Mouse (Mus musculus): ENCODE measurements at regions not wholly inside any gene's neighbourhood (a gene's known extent, or its start where the extent isn't known, plus 50 kb on each side); places are given as distances from the start of the nearest gene placed in this dataset.

DNA sequence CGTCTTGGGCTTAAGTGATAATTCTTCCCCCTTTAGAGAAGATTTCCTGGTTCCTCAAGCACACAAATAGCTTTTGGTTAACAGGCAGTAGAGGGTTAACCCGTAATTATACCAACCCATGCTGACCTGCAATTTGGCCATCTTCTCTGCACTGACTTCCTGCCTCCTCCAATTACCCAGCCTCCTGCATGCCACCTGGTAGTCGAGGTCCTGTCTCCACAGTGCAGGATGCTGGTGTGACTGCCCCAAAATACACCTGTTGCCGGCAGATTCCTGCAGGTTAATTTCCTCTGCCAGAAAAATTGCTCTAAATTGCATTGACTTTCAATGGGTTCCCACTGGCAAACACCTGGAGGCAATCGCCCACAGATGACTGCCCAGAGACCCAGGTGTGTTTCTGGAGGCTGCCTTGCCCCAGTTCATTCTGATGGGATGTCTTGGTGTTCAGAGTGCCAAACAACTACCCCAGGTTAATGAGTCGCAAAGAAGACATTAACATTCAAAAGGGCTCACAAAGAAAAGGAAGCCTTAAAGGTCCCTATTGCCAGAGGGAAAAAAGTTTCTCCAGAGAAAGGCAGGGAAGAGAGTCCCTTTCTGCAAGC, 591.5 kb upstream of the Ptbp2 start:
- no peak for DNase-seq (ENCODE audit: low read depth, low spot score)
- no peak overlapping the region for H3K9ac ChIP-seq (ENCODE audit: control insufficient read depth, low read depth, low read length, poor library complexity, severe bottlenecking)
- no peak overlapping the region for H3K4me3 ChIP-seq (ENCODE audit: control insufficient read depth in 1 of 2, insufficient read depth in 1 of 2, low read depth in 2 of 2, low read length in 2 of 2)
- H3K27ac ChIP-seq (ENCODE audit: control insufficient read depth, low read depth, low read length), result no peak overlapping the region
- no peaks in the 10 kb centered on the region for H3K9me3 ChIP-seq (replicated peaks; ENCODE audit: insufficient read depth, low read length)
- TF ChIP-seq RCOR1 (IDR thresholded peaks at IDR 0.05; ENCODE audit: low read depth, low read length), result no peak
- TF ChIP-seq TAL1 (IDR thresholded peaks at IDR 0.05; ENCODE audit: low read length), result no peak
- TF ChIP-seq USF2 (IDR thresholded peaks at IDR 0.05; ENCODE audit: borderline replicate concordance in 1 of 2, insufficient read depth in 1 of 2, low read depth in 1 of 2, low read length in 2 of 2), result no peak
- no peaks in the 10 kb centered on the region for H3K79me2 ChIP-seq (ENCODE audit: control insufficient read depth, insufficient read depth, low read length, poor library complexity)
- H3K4me1 ChIP-seq (ENCODE audit: control insufficient read depth in 1 of 2, insufficient read depth in 2 of 2, low read length in 2 of 2), result no peaks in the 10 kb centered on the region
- H3K36me3 ChIP-seq (ENCODE audit: control insufficient read depth in 1 of 2, insufficient read depth in 2 of 2, low read length in 2 of 2), result no peaks in the 10 kb centered on the region
- no peaks in the 10 kb centered on the region for H3K27me3 ChIP-seq (ENCODE audit: control insufficient read depth in 1 of 2, insufficient read depth in 2 of 2, low read length in 2 of 2)

DNA sequence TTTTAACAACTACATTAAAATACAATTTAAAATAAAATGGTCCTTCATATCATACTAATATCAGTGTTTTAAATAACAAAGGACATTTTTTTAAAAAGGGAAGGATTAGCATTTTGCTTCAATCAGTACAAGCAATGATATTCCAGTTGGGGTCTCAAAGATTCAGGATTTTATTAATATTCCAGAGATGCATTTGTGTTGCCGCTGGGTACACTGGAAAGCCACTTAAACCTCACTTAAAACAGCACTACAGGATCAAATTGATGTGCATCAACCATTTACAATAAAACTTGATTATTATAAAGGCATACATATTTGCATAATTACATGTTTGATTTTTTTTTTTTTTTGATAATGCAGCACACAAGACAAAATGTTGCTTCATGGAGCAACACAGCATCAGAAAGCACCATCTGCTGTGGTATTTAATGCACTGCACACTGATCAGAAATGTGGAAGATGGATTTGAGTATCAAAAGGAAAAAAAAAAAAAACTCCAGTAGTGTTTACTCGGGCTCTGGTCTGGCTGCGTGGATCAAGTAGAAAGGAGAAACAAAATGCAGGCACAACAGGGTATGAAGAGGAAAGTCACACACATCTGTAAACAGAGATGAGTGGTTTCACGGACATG, 558.6 kb upstream of the Ptbp2 start:
- DNase-seq (ENCODE audit: low read depth, low spot score), result no peak
- no peak for TF ChIP-seq MAZ (IDR thresholded peaks at IDR 0.05; ENCODE audit: low read depth, low read length)
- no peak for TF ChIP-seq MEF2A (IDR thresholded peaks at IDR 0.05; ENCODE audit: extremely low read depth, insufficient replicate concordance, low read depth, low read length, poor library complexity, severe bottlenecking)
- TF ChIP-seq POLR2AphosphoS2 (IDR thresholded peaks at IDR 0.05; ENCODE audit: low read length), result no peak
- no peak for TF ChIP-seq CTCF (IDR thresholded peaks at IDR 0.05 in 2 of 3, conservative IDR thresholded peaks at IDR 0.05 in 1 of 3; ENCODE audit: control insufficient read depth in 1 of 3, insufficient read depth in 1 of 3, low read depth in 2 of 3, low read length in 3 of 3, poor library complexity in 1 of 3, severe bottlenecking in 1 of 3)
- TF ChIP-seq ZC3H11A (IDR thresholded peaks at IDR 0.05; ENCODE audit: low read depth, low read length), result no peak
- TF ChIP-seq NRF1 (IDR thresholded peaks at IDR 0.05; ENCODE audit: insufficient read depth, low read depth, low read length, poor library complexity, severe bottlenecking), result no peak
- TF ChIP-seq E2F4 (IDR thresholded peaks at IDR 0.05; ENCODE audit: borderline replicate concordance, low read depth, low read length), result no peak
- TF ChIP-seq BHLHE40 (IDR thresholded peaks at IDR 0.05; ENCODE audit: borderline replicate concordance, low read depth, low read length), result no peak
- TF ChIP-seq CHD2 (IDR thresholded peaks at IDR 0.05; ENCODE audit: low read length), result no peak
- TF ChIP-seq EP300 (IDR thresholded peaks at IDR 0.05; ENCODE audit: low read depth in 1 of 2, low read length in 2 of 2), result no peak
- TF ChIP-seq RCOR1 (IDR thresholded peaks at IDR 0.05; ENCODE audit: low read depth, low read length), result no peak
- no peak for TF ChIP-seq TAL1 (IDR thresholded peaks at IDR 0.05; ENCODE audit: low read length)
- TF ChIP-seq KAT2A (conservative IDR thresholded peaks at IDR 0.05; ENCODE audit: low read depth, low read length), result no peak
- no peak for TF ChIP-seq UBTF (IDR thresholded peaks at IDR 0.05; ENCODE audit: borderline replicate concordance, insufficient read depth, low read depth, low read length)
- no peaks in the 10 kb centered on the region for H3K9me3 ChIP-seq (replicated peaks; ENCODE audit: insufficient read depth, low read length)
- H3K9ac ChIP-seq (ENCODE audit: control insufficient read depth, low read depth, low read length, poor library complexity, severe bottlenecking), result no peak overlapping the region
- no peak overlapping the region for H3K4me3 ChIP-seq (ENCODE audit: control insufficient read depth in 1 of 2, insufficient read depth in 1 of 2, low read depth in 2 of 2, low read length in 2 of 2)
- no peaks in the 10 kb centered on the region for H3K36me3 ChIP-seq (ENCODE audit: control insufficient read depth in 1 of 2, insufficient read depth in 2 of 2, low read length in 2 of 2)
- no peaks in the 10 kb centered on the region for H3K4me1 ChIP-seq (ENCODE audit: control insufficient read depth in 1 of 2, insufficient read depth in 2 of 2, low read length in 2 of 2)
- H3K79me2 ChIP-seq (ENCODE audit: control insufficient read depth, insufficient read depth, low read length, poor library complexity), result no peaks in the 10 kb centered on the region
- H3K27ac ChIP-seq (ENCODE audit: control insufficient read depth, low read depth, low read length), result no peak overlapping the region
- no peaks in the 10 kb centered on the region for H3K27me3 ChIP-seq (ENCODE audit: control insufficient read depth in 1 of 2, insufficient read depth in 2 of 2, low read length in 2 of 2)

All from MEL (cell line).